Mouse (Mus musculus): ENCODE measurements around the gene Tspan18.

The Tspan18 gene

DNA sequence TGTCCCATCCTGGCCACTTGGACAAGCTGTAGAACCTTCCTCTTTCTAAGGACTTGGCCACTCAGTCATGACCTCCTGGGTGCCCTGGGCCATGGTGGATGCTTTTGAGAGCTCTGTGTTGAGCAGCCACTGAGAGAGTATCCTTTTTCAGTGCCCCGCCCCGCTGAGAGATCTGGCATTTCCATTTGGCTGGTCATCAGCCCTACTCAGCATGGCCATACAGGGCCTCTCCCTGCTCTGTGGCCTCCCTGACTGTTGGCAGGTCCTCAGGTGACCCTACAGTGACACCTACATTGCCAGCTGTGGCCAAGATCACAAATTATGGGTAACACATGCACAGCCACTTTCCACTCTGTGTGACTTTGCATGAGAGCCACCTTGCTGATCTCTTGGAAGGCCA lies 121.4 kb downstream of the Tspan18 start:
- DNase-seq = no peak

DNA sequence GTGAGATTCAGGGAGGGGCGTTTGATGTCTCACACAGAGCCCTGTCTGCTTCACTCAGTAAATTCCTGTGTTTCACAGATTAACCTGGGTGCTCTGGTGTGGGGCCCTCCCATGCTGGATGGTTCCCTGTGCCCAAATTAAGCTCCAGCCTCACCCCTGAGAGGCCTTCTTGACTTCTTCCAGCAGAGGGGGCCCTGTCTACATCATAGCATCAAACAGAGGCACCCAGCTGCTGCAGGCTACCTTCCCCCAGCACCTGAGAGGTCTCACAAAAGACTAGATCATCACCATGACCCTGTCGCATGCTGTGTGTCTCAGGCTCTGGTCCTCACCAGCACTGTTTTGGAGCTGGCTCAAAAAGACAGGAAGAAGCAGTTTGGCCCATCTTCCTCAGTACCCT lies 121.9 kb downstream of the Tspan18 start:
- no peak for DNase-seq

DNA sequence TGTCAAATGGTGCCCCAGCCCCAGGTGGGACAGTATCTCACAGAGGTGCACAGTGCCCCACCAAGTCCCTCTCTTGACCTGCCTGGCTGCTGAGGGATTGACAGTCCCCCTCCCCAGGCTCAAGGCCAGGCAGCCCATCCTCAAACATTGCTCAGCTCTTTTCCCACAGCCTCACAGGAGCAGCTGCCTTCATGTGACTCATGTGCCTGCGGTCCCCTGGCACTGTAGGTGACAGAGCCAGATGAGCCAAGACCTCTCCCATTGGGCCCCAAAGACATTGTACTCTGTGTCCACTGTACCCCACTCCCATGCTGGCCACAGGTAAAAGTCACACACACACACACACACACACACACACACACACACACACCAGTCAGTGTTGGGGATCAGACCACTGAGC lies 128.2 kb downstream of the Tspan18 start:
- DNase-seq = no peak

DNA sequence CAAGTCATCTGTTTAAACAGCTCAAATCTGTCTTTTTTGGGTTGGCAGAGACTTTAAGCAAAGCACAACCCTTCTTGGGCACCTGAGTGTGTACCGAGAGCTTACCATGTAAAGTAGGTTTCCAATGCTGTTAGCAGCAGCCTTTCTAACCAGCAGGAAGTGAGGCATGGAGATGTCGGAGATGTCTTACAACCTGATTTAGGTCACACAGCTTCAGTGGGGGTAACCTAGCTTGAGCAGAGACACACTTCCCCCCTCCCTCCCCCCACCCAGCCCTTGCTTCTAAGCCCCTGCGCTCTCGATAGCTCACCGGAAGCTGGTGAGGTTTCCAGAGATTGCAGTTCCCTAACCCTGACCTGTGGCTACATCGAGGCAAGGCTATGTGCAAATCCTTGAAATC lies 129.7 kb downstream of the Tspan18 start:
- DNase-seq = no peak

DNA sequence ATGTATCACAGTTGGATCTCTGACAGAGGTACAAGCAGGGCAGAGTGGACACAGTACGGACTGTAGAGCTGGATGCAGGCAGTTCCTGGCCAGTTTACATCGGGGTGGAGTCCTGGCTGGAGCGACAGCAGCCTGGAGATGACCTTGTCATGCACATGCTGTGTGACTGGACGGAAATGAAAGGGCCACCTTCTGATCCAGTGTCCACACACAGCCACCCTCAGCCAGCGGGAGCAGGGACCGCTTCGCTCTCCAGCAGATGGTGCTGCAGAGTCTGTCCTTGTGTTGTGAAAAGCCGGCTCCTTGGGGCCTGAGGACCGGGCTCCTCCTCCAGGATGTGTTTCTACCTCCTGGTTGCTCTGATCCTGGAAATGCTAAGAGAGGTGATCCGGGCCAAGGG lies 130.6 kb downstream of the Tspan18 start:
- peak; percentile 65 for DNase-seq

DNA sequence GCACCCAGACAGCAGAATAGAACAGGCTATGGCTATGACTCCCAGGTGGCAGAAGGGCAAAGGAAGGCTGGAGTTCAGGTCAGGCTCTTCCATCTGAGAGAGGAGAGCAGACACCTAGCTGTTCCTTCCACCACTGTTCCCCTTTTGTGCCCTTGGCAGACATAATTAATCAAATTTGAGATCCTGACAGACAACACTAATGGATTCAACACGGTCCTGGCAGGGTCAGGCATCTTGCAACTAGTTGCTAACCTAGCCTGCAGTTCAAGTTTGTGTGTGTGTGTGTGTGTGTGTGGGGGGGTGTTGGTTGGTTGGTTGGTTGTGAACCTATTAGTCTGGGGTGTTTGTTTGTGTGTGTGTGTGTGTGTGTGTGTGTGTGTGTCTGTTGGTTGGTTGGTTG lies 131.5 kb downstream of the Tspan18 start:
- no peak for DNase-seq

DNA sequence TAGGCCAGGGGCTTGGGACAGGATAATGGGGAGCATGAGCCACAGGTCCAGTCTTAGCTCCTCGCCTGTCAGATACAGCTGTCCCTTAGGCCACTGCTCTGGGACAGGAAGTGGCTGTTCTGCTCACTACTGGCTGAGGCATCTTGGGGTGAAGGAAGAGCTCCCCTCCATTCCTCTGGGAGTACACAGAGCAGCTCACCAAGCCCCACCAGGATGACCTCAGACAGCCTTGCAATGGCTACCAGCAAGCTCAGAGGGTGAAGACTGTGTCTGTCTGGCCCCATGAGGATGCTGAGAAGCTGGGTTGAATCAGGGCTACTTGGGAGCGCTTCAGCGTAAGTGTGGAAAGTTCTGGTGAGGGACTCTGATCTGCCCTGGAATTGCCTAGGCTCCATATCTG lies 132.3 kb downstream of the Tspan18 start:
- DNase-seq = no peak

DNA sequence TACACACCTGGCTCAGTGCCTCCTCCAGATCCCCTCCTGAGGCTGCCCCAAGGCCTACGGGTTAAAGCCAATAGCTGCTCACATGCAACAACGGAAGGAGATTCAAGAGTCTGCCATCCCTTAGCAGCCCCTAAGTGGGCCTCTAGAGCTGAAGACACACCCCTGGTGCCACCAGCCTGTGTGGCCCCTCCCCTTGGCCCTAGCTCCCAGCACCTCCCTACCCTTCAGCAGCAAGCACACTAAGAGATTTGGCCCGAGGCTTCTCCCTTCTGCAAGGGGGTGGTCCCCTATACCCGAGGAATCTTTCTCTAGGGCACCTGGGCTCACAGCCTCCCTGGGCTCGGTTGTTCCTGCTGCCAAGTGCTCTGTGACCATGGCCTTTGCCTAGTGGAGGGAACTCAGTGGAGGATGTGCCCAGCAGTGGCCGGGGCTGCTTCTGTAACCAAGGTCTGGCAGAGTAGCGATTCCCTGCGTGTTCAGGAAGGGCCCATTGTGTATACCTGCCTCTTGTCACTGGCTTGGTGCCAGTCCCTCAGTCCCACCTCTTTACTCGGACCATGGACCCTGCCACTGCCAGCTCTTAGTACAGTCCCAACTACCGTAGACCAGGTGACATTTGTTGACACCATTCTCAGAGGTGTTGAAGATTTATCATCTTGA lies 133.5 kb downstream of the Tspan18 start:
- DNase-seq = no peak

DNA sequence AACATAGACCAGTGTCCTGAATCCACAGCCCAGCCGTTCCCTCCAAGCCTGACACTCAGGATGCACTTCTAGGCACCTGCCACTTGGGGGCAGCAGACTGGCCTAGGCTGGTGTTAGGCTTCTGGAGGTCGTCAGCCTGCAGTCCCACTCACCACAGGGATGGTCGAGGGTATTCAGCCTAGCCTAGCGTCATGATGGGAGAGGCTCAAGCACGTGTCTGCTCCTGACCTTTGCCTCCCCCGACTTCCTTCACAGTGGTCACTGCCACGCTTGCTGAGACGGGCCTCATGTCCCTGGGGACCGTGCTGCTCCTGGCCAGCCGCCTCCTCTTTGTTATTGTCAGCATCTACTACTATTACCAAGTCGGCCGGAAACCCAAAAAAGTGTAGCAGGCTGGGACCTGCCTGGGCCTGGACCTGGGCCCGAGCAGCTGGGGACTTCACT lies 134.8 kb downstream of the Tspan18 start:
- no peak for DNase-seq

DNA sequence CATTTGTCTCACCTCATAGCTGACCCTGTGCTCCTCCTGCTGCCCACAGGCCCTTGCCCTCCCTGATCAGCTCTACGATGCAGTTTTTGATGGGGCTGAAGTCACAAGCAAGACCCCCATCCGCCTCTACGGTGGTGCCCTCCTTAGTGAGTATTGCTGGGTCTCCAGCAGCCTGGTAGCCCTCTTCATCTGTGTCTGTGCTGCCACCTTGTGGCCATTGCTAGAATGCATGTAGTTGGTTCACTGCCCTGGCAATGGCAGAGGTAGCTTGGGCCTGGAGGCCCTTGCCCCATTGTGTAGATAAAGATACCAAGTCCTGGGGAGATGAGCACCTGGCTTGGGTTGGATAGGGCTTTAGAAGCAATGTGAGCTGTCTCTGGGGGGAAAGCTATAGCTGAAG lies 135.5 kb downstream of the Tspan18 start:
- peak; percentile 86 for DNase-seq

DNA sequence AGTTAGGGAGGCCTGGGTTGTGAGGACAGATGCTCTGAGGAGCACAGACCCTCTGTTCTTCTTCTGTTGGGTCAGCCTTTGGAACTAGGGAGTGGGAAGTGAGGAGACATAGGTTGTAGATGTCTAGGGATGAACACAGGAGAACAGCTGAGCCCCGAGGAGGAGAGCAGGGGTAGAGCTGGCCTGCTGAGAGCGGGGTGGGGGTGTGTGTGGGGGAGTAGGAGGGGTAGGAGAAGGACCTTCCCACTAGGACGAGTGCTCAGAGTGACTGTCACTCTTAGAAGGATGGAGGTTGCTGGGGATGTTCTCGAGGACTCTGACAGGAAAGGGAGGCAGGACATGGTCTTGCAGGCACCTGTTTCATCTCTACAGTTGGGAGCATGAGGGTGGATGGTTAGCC lies 140.5 kb downstream of the Tspan18 start:
- no peak for DNase-seq

DNA sequence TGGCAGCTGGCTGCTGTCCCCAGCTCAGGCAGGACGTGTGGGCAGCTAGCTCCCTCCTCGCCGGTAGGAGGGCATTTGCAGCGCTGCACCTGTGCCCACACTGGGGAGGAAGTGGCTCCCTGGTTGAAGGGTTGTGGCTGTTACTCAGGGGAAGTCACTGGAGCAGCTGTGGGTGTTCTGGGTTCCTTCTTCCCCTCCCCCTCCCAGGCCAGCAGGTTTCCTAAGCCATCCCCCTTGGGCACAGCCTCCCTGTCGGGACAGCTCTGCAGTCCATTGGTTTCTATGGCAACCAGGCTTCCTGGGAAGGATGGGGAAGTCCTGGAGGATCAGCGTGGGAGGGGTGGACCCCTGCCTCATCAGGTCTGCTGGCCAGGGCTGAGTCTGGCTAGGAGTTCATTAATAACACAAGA lies 141.6 kb downstream of the Tspan18 start:
- DNase-seq = no peak

DNA sequence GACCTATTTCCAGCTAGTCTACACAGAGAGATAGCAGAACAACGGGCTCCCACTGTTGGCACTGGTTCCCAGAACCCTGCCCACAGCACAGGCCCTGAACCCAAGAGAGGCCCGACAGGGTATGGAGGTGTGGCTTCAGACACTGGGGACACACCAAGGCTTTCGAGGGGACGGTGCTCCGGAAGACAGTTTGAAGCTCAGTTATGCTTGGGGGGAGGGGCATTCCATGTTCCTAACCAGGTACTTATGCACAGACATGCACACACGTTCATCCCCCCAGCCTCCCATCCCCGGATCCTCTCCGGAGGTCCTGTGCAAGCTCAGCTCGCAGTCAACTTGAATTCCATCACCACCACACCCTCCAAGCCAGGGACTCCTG lies 142.1 kb downstream of the Tspan18 start:
- DNase-seq = no peak

DNA sequence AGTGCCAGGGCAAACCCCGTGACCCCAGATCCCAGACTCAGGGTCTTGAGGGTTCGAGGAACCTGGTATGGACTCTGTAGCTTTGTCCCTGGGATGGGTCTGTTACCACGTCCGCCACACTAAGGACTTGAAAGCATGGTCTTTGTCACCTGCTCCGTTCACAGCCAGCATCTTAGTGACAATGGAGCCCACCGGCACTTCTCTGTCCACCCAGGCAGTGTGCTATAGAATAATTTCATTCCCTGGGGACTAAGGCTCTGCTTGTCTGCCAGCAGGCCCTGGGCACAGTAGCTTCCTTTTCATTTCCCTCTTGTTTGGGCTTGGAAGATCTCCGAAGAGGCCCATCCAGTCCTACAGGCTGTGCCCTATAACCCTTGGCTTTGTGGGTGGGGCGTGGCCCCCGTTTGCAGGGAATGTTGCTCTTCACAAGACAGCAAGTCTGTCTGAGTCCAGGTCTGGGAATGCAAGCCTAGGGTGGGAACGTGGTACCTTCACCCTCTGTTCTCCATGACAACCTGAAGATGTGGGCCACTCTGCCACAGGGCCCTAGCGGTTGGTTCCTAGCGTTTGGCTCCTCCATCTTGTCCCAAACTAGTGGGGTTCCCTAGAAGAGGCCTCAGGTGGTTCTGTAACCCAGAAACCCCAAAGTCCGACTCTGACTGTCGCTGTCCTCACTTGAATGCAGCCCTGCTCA lies 142.7 kb downstream of the Tspan18 start:
- no peak for DNase-seq

DNA sequence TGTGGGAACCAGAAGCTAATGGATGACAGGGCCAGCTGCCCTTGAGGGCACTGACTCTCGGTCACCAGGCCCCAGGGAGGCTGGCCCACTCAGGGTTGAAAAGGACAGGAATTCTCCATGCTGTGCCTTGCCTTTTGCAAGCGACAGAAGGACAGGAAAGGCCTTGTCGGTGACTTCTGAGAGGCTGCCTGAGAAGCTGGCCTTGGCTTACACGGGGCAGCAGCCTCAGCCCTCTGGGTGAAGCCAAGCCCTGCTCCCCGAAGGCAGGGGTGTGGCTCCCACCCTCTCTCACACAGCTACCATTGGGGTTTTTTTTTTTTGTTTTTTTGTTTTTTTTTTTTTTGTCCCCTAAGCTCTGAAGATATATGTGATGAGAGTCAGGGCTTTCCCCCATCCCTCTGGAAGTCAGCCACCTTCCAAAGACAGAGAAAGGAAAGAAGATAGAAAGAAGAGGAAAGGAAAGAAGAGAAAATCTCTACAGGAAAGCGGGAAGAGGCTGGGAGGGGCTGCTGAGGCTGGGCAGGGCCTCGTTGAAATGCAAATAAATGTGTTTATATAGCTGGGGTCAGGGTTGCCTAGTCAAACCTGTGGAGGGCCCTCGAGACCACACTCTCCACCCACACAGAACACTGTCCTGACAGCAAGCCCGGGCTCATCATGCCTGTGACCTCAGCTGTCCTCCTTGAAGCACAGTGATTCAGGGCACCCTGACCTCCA lies 143.4 kb downstream of the Tspan18 start:
- DNase-seq = no peak

DNA sequence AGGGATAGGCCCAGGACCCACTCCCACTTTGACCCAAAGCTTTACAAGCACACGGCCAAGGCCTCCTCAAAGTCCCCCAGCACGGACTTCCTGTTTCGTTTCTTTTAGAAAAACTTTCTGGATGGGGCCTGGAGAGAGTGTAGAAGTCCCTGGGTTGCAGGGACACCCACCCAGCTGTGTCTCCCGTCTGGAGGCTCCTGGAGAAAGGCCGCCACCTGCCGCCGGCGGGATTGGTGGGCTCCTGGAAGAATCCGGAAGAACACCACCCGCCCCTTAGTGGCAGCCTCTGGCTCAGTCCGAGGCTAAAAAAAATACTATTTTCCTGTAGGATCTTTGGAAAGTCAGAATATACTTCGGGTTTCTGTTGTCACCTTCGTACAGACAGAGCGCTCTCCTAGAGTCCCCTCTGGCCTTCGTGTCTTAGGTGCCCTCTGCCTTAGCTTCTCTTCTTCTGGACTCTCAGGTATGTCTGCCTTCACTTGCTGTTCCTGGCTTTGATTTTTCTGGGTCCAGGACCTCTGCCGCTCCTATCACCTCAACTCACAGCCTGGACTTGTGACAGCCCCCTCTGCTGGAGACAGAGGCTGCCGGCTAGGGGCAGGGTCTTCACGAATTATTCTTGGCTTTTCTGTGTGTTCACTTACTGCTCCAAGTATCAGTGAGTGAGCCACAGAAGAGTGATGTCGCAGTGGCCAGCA lies 145.4 kb downstream of the Tspan18 start:
- peak; percentile 40 for DNase-seq

DNA sequence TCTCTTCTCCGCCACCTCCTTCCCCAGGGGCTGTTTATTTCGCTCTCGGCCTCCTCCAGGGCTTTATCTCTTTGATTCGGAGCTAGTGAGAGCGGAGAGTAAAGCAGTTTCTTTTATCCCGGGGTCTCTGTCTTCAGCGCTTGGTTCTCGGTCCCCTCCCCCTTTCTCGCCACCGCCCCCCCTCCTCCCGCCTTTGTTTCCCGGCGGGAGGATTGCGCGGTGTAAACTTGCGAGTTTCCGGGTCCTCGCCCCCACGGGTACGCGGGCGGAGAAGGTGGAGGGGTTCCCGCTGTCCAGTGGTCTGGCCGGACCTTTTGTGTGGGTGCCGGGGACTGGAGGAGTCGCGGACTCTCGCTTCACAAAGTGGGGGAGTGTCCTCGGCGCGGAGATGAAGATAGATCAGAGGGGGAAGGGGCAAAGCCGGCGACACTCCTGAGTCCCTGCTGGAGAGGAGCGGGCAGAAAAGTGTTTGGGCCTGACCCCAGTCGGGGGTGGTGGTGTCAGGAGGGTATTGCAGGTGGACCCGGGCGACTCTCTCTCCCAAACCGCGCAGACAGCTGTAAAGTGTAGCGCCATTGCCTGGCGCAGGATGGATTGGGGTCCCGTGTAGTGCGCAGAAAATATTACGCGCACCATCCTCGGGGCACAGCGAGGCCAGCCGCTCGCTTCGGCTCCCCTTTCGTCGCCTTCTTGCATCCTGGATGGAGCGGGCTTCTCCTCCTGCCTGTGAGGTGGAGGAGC lies 146.1 kb downstream of the Tspan18 start:
- no peak for DNase-seq

DNA sequence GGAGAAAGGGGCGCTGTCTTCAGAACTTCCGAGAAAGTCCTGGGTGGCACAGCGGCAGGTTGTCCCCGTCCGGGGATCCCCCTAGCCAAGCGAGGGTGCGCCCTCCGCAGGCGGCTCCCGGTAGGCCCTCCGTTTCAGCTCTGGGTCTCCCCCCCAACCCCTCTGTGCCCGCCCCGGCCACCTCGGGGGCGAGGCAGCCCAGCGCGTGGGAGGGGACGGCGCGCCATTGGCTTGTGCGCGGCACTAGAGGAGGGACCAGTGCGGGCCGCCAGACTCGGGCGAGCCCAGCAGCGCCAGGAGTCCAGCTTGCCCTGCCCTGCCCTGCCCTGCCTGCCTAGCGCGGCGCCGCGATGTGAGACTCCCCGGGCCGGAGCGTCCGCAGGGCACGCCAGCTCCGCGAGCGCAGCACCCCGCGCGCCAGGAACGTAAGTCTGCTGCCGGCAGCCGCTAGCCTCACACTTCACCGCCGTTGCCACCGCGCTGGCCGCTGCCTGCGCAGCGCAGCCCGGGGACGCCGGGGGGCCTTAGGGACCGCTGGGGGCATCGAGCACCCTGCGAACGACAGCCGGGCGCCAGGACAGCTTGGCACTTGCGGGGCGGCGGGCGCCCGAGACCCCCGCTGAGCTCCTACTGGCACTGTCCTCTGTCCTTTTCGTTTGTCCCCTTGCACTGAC lies 146.8 kb downstream of the Tspan18 start, which contains the start of gene Trp53i11:
Trp53i11 (plus strand) TSS at position 226 of the 674 bp plus-strand sequence.
- DNase-seq = peak; percentile 76

DNA sequence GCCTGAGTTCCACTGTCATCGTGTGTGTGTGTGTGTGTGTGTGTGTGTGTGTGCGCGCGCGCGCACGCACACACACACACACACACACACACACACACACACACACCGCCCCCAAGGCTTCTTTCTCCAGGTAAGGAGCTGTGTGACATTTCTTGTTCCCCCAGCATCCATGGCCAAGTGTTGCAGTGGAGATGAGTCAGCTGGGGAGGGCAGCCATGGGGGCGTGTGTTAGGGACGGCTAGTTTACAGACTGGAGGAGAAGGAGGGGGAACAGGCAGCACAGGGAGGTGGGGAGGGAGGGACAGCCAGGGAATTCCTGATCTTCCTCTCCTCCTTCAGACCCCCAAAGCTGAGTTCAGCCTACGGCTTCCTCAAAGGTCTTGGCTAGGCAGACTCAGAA lies 151.4 kb downstream of the Tspan18 start:
- DNase-seq = peak; percentile 46

DNA sequence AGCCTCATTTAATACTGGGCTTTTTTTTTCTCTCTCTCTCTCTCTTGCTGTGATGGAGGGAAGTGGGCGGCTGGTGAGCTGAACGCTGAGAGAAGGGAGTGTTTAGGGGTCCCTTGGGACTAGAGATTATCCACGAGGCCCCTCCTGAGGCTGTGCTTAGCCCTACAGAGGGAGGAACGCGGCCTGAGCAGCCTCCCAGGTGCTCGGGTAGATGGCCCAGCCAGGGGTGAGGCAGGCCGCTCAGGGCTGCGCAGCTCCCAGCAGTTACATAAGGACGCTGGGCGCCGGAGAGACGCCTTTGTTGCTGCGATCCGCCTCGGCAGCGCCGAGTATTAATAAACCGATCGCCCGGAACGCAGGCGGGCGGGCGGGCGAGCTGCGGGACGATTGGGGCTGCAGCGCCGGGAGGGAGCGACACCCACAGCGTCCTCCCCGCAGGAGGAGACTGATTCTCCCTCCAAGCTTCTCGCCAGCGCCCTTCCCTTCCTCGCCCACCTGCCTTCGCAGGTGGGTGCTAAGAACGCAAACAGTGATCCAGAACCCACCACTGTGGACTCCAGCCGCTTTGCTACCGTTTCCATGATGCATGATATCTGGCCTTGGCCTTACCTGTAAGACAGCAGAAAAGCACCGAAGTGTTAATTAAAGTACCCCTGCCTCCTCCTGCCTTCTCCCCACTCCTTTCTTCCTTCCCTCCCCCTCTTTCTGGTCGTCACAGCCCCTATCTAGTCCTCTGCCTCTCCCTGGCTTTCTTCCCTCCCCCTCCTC lies 154.0 kb downstream of the Tspan18 start:
- peak; percentile 81 for DNase-seq

DNA sequence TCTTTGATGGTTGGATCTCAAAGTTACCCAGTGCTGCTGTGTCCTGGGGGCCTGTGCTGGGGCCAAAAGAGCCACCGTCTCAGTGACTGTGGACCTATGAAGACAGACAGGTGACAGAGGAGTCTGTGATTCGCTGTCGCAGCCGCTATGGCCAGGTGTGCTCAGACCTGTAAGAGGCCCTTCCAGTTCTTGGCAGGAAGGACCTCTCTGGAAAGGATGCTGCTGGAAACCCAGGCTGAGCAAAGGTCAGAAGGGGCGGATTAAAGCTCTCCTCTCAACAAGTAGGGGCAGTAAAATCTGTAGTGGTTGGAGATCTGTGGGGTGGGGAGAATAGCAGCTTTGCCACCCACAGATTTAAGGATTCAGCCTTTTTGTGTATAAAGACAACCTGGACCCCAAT lies 154.7 kb downstream of the Tspan18 start:
- DNase-seq = no peak

All from right cerebral cortex, postnatal 25 days (tissue).